Mouse (Mus musculus) heart, adult 2 months (tissue): ENCODE data around the gene Med20. TPM values are rescaled to one million over a fixed set of nuclear protein-coding genes. Genes with fewer than 3 reads are reported as not detected.
A peak's percentile ranks its signal among the peaks of the same experiment; 100 is the strongest.

Source experiments
- DNase-seq, 2 experiments: peaks; one replicate each; pipeline ENCODE4 v3.0.0; 2021
- H3K27ac ChIP-seq: fragments of 200-600 bp; 2 replicates; pipeline ENCODE4 v1.8.1; 2022
- H3K27me3 ChIP-seq: fragments of 200-500 bp; 2 replicates; pipeline ENCODE4 v1.6.1; 2012; ENCODE audit warnings: mild to moderate bottlenecking, low read length, inconsistent platforms, mixed read lengths; ENCODE audit not compliant: control insufficient read depth, insufficient read depth
- H3K36me3 ChIP-seq: fragments of 200-500 bp; 2 replicates; pipeline ENCODE4 v1.6.1; 2012; ENCODE audit warnings: low read length, inconsistent platforms; ENCODE audit not compliant: control insufficient read depth, insufficient read depth
- H3K4me1 ChIP-seq: fragments of 200-500 bp; 2 replicates; pipeline ENCODE4 v1.6.1; 2011; ENCODE audit warnings: low read length; ENCODE audit not compliant: control insufficient read depth, insufficient read depth
- H3K4me3 ChIP-seq: fragments of 200-600 bp; 2 replicates; pipeline ENCODE4 v1.8.1; 2022
- H3K79me2 ChIP-seq: fragments of 200-500 bp; replicated peaks from 2 replicates; pipeline ENCODE4 v1.6.1; 2012; ENCODE audit warnings: mild to moderate bottlenecking, inconsistent platforms, low read length, moderate library complexity, mixed read lengths; ENCODE audit not compliant: control insufficient read depth, insufficient read depth
- H3K9ac ChIP-seq: fragments of 200-500 bp; 2 replicates; pipeline ENCODE4 v1.6.1; 2012; ENCODE audit warnings: low read depth, mild to moderate bottlenecking, control low read depth, inconsistent platforms, low read length, mixed read lengths
- CTCF ChIP-seq: fragments of 200-600 bp; IDR thresholded peaks from 2 replicates; pipeline ENCODE4 v1.8.1; 2022; ENCODE audit warnings: antibody characterized with exemption, mild to moderate bottlenecking, moderate library complexity
- EP300 ChIP-seq: fragments of 200-500 bp; IDR thresholded peaks from 2 replicates; pipeline ENCODE4 v1.6.1; 2011; ENCODE audit warnings: low read depth, low read length, control low read depth; ENCODE audit not compliant: insufficient read depth
- POLR2A ChIP-seq: fragments of 200-500 bp; IDR thresholded peaks from 2 replicates; pipeline ENCODE4 v1.6.1; 2011; ENCODE audit warnings: mild to moderate bottlenecking, low read depth, low read length, control low read depth; ENCODE audit not compliant: insufficient read depth
- WGBS: fragments of 180-500 bp; shearing (Covaris S2); methylation state at CpG from one replicate; pipeline ENCODE4 v1.1.7; 2018; 5-methylcytosine and 5-hydroxymethylcytosine counted together
- intact Hi-C: fragments of 180-260 bp; cut with DNase I; formaldehyde crosslinking; loops from one replicate; pipeline ENCODE4 v1.15.1; 2025
- long read RNA-seq: library from polyadenylated mRNA; stranded (forward); transcript quantifications from one replicate; pipeline ENCODE4 v2.0.0, GENCODE M21; 2021
- polyA plus RNA-seq: library from polyadenylated mRNA; depleted of rRNA; stranded (reverse); fragments of >200 nt; gene quantifications from 2 replicates; pipeline ENCODE4 v1.2.3, GENCODE M21; 2012; rRNA removed
- total RNA-seq, 2 experiments: library from RNA; stranded (reverse); gene quantifications; 2 replicates each; pipeline ENCODE4 v1.2.3; 2021

Med20 gene
- total RNA-seq: 10 to 100 TPM; 13.5 to 15.0 TPM
- polyA plus RNA-seq: 17.4 and 25.1 TPM in 2 replicates
- long read RNA-seq, transcript Med20-201 (4 exons, 2,054 nt): major isoform, 17 of 20 reads
- long read RNA-seq, partial matches to known transcripts: 1 of 20 reads
- long read RNA-seq, other reads (novel, unspliced or antisense): 2 of 20 reads

DNA sequence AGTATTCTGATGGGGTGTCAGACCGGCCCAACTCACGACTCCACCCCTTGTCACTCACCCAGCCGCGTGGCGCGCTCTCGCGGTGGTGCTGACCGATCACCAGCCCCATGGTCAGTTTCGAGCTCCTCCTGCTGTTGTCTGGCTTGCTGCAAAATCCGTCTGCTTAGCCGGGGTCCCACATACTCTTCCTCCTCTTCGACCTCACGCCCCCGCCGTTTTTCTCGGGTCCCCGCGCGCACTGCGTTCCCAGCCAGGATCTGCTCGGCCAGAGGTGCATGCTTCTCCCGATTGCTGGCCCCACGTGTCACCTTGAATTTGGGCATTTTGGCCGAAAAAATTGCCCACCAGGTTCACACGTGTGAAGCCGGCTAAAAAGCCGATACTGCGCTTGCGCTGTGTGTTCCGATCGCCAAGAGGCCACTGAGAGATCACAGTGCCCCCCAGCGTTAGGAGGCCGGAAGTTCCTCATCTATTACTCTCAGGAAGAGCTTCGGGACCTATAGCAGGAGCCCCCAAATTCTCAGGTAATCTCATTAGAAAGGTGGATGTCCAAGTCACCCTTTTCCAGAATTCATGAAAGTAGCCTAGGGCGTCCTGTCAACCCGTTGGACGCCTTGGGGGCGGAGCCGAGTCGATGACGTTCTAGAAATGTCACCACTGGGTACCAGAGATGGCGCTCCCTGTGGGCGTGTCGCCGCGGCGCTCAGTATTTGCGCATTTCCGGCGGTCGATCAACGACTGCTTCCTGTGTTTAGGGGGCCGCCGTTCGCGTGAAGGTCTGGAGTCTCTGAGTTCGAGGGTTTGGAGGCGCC is at the start of gene Med20, which contains the start of the genes Bysl and Gm20517:
TSS of gene Med20 (plus strand) at position 734 of the 812 bp plus-strand sequence.
TSS of gene Bysl (minus strand) at position 644 of the 812 bp plus-strand sequence.
TSS of gene Gm20517 (plus strand) at position 741 of the 812 bp plus-strand sequence.
- TF ChIP-seq EP300: no peak
- peak; percentile 92 for TF ChIP-seq CTCF
- peak; percentile 81 for TF ChIP-seq POLR2A

DNA sequence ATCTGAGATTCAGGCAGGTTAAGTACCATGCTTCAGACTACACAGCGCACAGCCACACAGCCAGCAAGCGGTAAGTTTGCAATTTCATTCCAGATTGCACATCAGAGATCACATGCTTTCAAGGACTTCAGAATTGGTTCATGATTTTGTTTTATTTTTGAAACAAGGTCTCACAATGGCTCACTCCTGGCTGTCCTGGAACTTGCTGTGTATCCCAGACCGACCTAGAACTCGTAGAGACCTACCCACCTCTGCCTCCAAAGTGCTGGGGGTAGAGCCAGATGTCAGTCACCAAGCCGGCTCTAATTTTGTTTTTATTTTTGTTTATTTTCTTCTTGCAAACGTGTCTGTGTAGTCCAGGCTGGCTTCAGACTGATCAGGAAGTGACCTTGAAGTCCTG is 48.5 kb upstream of the Med20 start:
- Histone ChIP-seq H3K27me3 (no peaks in the 10 kb centered on the region), H3K27ac (no peak overlapping the region), H3K4me3 (no peak overlapping the region), H3K4me1 (peaks cover 9% of the 10 kb centered on the region), H3K9ac (no peak overlapping the region), H3K36me3 (no peaks in the 10 kb centered on the region), H3K79me2 (no peaks in the 10 kb centered on the region)
- TF ChIP-seq POLR2A (no peak), CTCF (no peak), EP300 (no peak)
- DNase-seq: no peak
- WGBS: 76% methylated on average over 6 of the region's 6 CpGs
- intact Hi-C loops: loop anchor here (5.0 kb wide), 1 partner anchor 36 kb away; no protein-coding TSS in a partner anchor

More for the DNA sequence above, at the start of gene Med20, which contains the start of the genes Bysl and Gm20517:
- Histone ChIP-seq H3K4me3 (peak within 1 kb of the TSS; percentile 77), H3K36me3 (no peaks in the 10 kb centered on the region; the same call in 1 of the 2 replicates), H3K27me3 (no peaks in the 10 kb centered on the region), H3K4me1 (peaks cover 5% of the 10 kb centered on the region), H3K79me2 (no peaks in the 10 kb centered on the region; the same call in 1 of the 2 replicates), H3K27ac (peak within 1 kb of the TSS; percentile 97), H3K9ac (peak within 1 kb of the TSS; percentile 83)
- intact Hi-C loops: loop anchor here (2.0 to 10.0 kb wide), 2 partner anchors 18 to 246 kb away; partner anchors contain the start of gene Mrps10
- under 1% methylated on average over 59 of the region's 59 CpGs for WGBS
- DNase-seq: peak; percentile 96 to 98

DNA sequence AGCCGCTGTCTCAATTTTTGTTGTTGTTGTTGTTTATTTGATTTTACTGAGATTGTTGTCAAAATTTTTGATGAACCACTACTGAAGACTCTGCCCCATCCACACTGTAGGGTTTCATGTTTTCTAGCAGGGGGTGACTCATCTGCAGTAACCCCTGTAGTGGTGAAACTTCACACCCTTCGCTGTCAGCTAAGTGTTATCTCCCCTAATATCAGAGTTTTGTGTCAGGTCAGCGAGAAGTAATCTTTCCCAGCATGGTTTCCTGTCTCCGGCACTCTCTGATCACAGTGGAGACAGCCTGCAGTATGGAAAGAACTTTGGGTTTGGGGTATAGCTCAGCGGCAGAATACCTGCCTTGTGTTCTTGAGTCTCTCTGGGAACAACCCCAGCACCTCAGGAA is 46.8 kb upstream of the Med20 start:
- H3K27me3 ChIP-seq: no peaks in the 10 kb centered on the region
- no peaks in the 10 kb centered on the region for H3K36me3 ChIP-seq
- no peak overlapping the region for H3K9ac ChIP-seq
- no peak for DNase-seq
- no peak overlapping the region for H3K4me3 ChIP-seq
- TF ChIP-seq EP300 (no peak), POLR2A (no peak), CTCF (no peak)
- peaks cover 8% of the 10 kb centered on the region for H3K4me1 ChIP-seq
- no peak overlapping the region for H3K27ac ChIP-seq
- no peaks in the 10 kb centered on the region for H3K79me2 ChIP-seq
- WGBS: 60% methylated on average over 5 of the region's 5 CpGs
- intact Hi-C loops: loop anchor here (5.0 kb wide), 1 partner anchor 37 kb away; no protein-coding TSS in a partner anchor

DNA sequence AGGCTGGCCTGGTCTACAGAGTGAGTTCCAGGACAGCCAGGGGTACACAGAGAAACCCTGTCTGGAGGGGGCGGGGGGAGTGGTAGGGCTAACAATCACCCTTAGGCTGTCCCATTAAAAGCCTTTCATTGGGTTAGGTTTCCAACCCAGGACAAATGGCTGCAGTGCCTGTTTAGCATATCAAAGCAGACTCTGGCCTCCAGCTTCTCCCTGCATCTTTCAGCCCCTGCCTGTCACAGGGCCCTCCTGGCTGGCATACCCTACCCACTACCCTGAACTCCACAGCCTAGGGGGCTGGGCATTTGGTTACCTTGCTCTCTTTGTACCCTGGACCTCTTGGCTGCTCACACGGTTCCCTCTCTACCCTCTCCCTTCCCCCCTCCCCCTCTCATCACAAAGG is 45.2 kb upstream of the Med20 start:
- Histone ChIP-seq H3K27me3 (no peaks in the 10 kb centered on the region), H3K4me1 (peaks cover 8% of the 10 kb centered on the region), H3K79me2 (no peaks in the 10 kb centered on the region), H3K9ac (no peak overlapping the region), H3K36me3 (no peaks in the 10 kb centered on the region), H3K4me3 (no peak overlapping the region), H3K27ac (no peak overlapping the region)
- DNase-seq: no peak
- WGBS: 71% methylated on average over 2 of the region's 2 CpGs
- intact Hi-C loops: no loop called here
- TF ChIP-seq CTCF (no peak), POLR2A (no peak), EP300 (no peak)

DNA sequence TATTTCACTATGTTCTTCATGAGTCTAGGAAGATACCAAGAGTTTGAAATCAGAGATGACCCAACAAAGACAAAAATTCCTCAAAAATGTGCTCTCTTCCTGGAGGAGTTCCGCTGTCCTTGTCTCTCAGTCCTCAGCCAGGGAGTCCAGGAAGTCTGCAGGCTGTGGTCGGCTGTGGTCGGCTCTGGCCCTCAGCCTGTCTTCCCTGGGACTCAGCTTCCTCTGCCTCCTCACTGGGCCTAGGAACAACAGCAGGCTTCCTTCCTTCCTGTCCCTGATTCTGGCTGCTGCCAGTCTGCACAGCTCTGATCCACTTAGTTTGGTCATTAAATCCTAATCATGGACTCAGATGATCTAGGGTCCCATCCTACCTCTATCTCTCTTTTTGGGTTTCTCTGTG is 44.1 kb upstream of the Med20 start:
- peak in 1 of 2 experiments; percentile 25 for DNase-seq
- no peak for TF ChIP-seq CTCF
- no peak for TF ChIP-seq POLR2A
- TF ChIP-seq EP300: 0 out of 2 replicates have a peak, but pooled peaks have one; percentile 12
- Histone ChIP-seq H3K36me3 (no peaks in the 10 kb centered on the region), H3K4me3 (no peak overlapping the region), H3K27me3 (no peaks in the 10 kb centered on the region), H3K9ac (no peak overlapping the region), H3K79me2 (no peaks in the 10 kb centered on the region), H3K27ac (peak overlapping the region; percentile 31), H3K4me1 (peaks cover 8% of the 10 kb centered on the region)
- intact Hi-C loops: no loop called here
- WGBS: 25% methylated on average over 3 of the region's 3 CpGs

DNA sequence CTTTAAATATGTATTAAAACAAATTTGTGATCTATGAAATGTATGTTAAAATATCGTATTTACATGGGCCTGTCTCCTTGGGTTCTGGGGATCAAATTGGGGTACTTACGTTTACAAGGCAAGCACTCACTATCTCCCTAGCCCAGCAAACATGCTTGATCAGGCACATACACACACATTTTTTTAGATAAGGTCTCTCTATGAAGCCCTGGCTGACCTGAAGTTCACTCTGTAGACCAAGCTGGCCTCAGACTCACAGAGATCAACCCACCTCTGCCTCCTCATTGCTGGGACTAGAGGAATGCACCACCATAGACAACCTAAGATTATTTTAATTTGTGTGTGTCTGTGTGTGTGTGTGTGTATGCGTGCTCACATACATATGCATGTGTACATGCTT is 43.0 kb upstream of the Med20 start:
- Histone ChIP-seq H3K9ac (no peak overlapping the region), H3K36me3 (no peaks in the 10 kb centered on the region), H3K4me3 (no peak overlapping the region), H3K4me1 (peaks cover 8% of the 10 kb centered on the region), H3K27ac (no peak overlapping the region), H3K27me3 (no peaks in the 10 kb centered on the region), H3K79me2 (no peaks in the 10 kb centered on the region)
- no peak for TF ChIP-seq POLR2A
- no peak for TF ChIP-seq EP300
- TF ChIP-seq CTCF: no peak
- WGBS: 98% methylated on average over 3 of the region's 3 CpGs
- intact Hi-C loops: no loop called here
- DNase-seq: no peak
